8 mouse cellular contexts compared by ENCODE assay signal in genomic region chr19:5878362-5878722, GRCm38 (mm10). TPM values are rescaled to one million over a fixed set of nuclear protein-coding genes. Genes with fewer than 3 reads are reported as not detected.
A peak's percentile ranks its signal among the peaks of the same experiment; 100 is the strongest.
DNase-seq lines count a peak whose midpoint lies in the region; ATAC-seq lines count a peak whose summit lies in the region.

No protein-coding gene starts in this region.

- H3K9ac ChIP-seq in hindbrain, embryonic 12.5 days = 0 out of 2 replicates have a peak overlapping the region, but pooled peaks have one; percentile 3
- no peak overlapping the region for H3K9ac ChIP-seq in hindbrain, embryonic 14.5 days
- no peak overlapping the region for H3K9ac ChIP-seq in kidney, embryonic 14.5 days (ENCODE audit: low read depth, low read length)

- H3K36me3 ChIP-seq in hindbrain, embryonic 12.5 days = no peaks in the 10 kb centered on the region
- no peaks in the 10 kb centered on the region for H3K36me3 ChIP-seq in hindbrain, embryonic 14.5 days (replicated peaks; ENCODE audit: control insufficient read depth, insufficient read depth)
- H3K36me3 ChIP-seq in embryonic facial prominence, embryonic 10.5 days (replicated peaks) = no peaks in the 10 kb centered on the region
- H3K36me3 ChIP-seq in kidney, embryonic 14.5 days (ENCODE audit: control insufficient read depth, insufficient read depth, low read length) = no peaks in the 10 kb centered on the region

- H3K4me2 ChIP-seq in hindbrain, embryonic 12.5 days (replicated peaks) = 0 out of 2 replicates have a peak overlapping the region, but pooled peaks have one; percentile 7
- H3K4me2 ChIP-seq in hindbrain, embryonic 14.5 days (replicated peaks) = no peak overlapping the region
- peak overlapping the region; percentile 25; the same call in 1 of the 2 replicates for H3K4me2 ChIP-seq in kidney, embryonic 14.5 days (replicated peaks; ENCODE audit: low read depth, low read length)

- DNase-seq in hindbrain, embryonic 14.5 days (ENCODE audit: low spot score) = no peak
- no peak for DNase-seq in embryonic facial prominence, embryonic 10.5 days (ENCODE audit: low spot score)
- DNase-seq in lung, postnatal 14 days = peak; percentile 59
- DNase-seq in thymus, adult 18-20 months = no peak
- DNase-seq in right cerebral cortex, adult 18-20 months = no peak
- DNase-seq in natural killer cell, adult 2 months (ENCODE audit: low spot score in 2 of 2) = no peak

- H3K4me3 ChIP-seq in hindbrain, embryonic 12.5 days = no peak overlapping the region
- no peak overlapping the region for H3K4me3 ChIP-seq in hindbrain, embryonic 14.5 days (replicated peaks; ENCODE audit: low read length)
- peak overlapping the region; percentile 31; the same call in 1 of the 2 replicates for H3K4me3 ChIP-seq in embryonic facial prominence, embryonic 10.5 days
- H3K4me3 ChIP-seq in kidney, embryonic 14.5 days (ENCODE audit: low read length) = no peak overlapping the region

- WGBS in hindbrain, embryonic 12.5 days = 72% methylated on average over 7 of the region's 7 CpGs
- WGBS in hindbrain, embryonic 14.5 days = 74% methylated on average over 7 of the region's 7 CpGs
- 85% methylated on average over 7 of the region's 7 CpGs for WGBS in embryonic facial prominence, embryonic 10.5 days
- 68% methylated on average over 7 of the region's 7 CpGs for WGBS in kidney, embryonic 14.5 days

- no peaks in the 10 kb centered on the region for H3K27me3 ChIP-seq in hindbrain, embryonic 12.5 days
- H3K27me3 ChIP-seq in hindbrain, embryonic 14.5 days (ENCODE audit: control insufficient read depth, insufficient read depth, low read length) = no peaks in the 10 kb centered on the region
- H3K27me3 ChIP-seq in embryonic facial prominence, embryonic 10.5 days (replicated peaks; ENCODE audit: low read depth, poor library complexity, severe bottlenecking) = no peaks in the 10 kb centered on the region
- no peaks in the 10 kb centered on the region for H3K27me3 ChIP-seq in kidney, embryonic 14.5 days (ENCODE audit: control insufficient read depth, insufficient read depth, low read length)

- H3K9me3 ChIP-seq in hindbrain, embryonic 12.5 days (replicated peaks) = no peaks in the 10 kb centered on the region
- no peaks in the 10 kb centered on the region for H3K9me3 ChIP-seq in hindbrain, embryonic 14.5 days (ENCODE audit: control insufficient read depth, low read length)
- H3K9me3 ChIP-seq in embryonic facial prominence, embryonic 10.5 days = no peaks in the 10 kb centered on the region
- H3K9me3 ChIP-seq in kidney, embryonic 14.5 days (ENCODE audit: control insufficient read depth, low read length) = no peaks in the 10 kb centered on the region

- H3K27ac ChIP-seq in hindbrain, embryonic 12.5 days = 0 out of 2 replicates have a peak overlapping the region, but pooled peaks have one; percentile 24
- no peak overlapping the region for H3K27ac ChIP-seq in hindbrain, embryonic 14.5 days
- peak overlapping the region; percentile 58; the same call in 1 of the 2 replicates for H3K27ac ChIP-seq in embryonic facial prominence, embryonic 10.5 days (replicated peaks)
- peak overlapping the region; percentile 48; the same call in 1 of the 2 replicates for H3K27ac ChIP-seq in kidney, embryonic 14.5 days (ENCODE audit: low read depth, low read length)

- H3K4me1 ChIP-seq in hindbrain, embryonic 12.5 days = peaks cover 20% of the 10 kb centered on the region
- H3K4me1 ChIP-seq in hindbrain, embryonic 14.5 days (replicated peaks; ENCODE audit: control insufficient read depth, insufficient read depth, low read length) = peaks cover 17% of the 10 kb centered on the region; the same call in 1 of the 2 replicates
- H3K4me1 ChIP-seq in embryonic facial prominence, embryonic 10.5 days = peaks cover 37% of the 10 kb centered on the region
- H3K4me1 ChIP-seq in kidney, embryonic 14.5 days (ENCODE audit: control insufficient read depth, insufficient read depth, low read length) = 0 out of 2 replicates have a peak, but pooled peaks cover 6% of the 10 kb centered on the region

- no peak for ATAC-seq in hindbrain, embryonic 12.5 days (ENCODE audit: low FRiP score)
- no peak for ATAC-seq in hindbrain, embryonic 14.5 days (ENCODE audit: low FRiP score)
- ATAC-seq in kidney, embryonic 14.5 days (ENCODE audit: low FRiP score, low TSS enrichment) = no peak

RNA-seq across cellular contexts. Expression of gene Slc25a45, which starts 0.7 kb away (rescaled TPM):
- 2.0 and 2.2 TPM in 2 replicates for polyA plus RNA-seq in hindbrain, embryonic 12.5 days (2016; fragmentation: Nextera tagmentation; extraction: Ambion mirVana)
- polyA plus RNA-seq in hindbrain, embryonic 14.5 days (2014; fragmentation: Nextera tagmentation; extraction: Ambion mirVana) = 1.5 and 2.5 TPM in 2 replicates
- polyA plus RNA-seq in embryonic facial prominence, embryonic 10.5 days (2016; fragmentation: Nextera tagmentation; extraction: Ambion mirVana) = 2.5 and 2.9 TPM in 2 replicates
- 3.3 and 3.5 TPM in 2 replicates for polyA plus RNA-seq in kidney, embryonic 14.5 days (2014; fragmentation: Nextera tagmentation; extraction: Ambion mirVana)

RNA-seq across cellular contexts. Expression of gene Frmd8, which starts 3.3 kb away (rescaled TPM):
- polyA plus RNA-seq in hindbrain, embryonic 12.5 days (2016; fragmentation: Nextera tagmentation; extraction: Ambion mirVana) = 28.7 and 29.9 TPM in 2 replicates
- 11.3 and 13.1 TPM in 2 replicates for polyA plus RNA-seq in hindbrain, embryonic 14.5 days (2014; fragmentation: Nextera tagmentation; extraction: Ambion mirVana)
- 44.6 and 45.4 TPM in 2 replicates for polyA plus RNA-seq in embryonic facial prominence, embryonic 10.5 days (2016; fragmentation: Nextera tagmentation; extraction: Ambion mirVana)
- polyA plus RNA-seq in kidney, embryonic 14.5 days (2014; fragmentation: Nextera tagmentation; extraction: Ambion mirVana) = 17.4 and 26.5 TPM in 2 replicates

RNA-seq across cellular contexts. Expression of gene Tigd3, which starts 15.6 kb away (rescaled TPM):
- 11.0 and 11.3 TPM in 2 replicates for polyA plus RNA-seq in hindbrain, embryonic 12.5 days (2016; fragmentation: Nextera tagmentation; extraction: Ambion mirVana)
- 6.1 and 9.4 TPM in 2 replicates for polyA plus RNA-seq in hindbrain, embryonic 14.5 days (2014; fragmentation: Nextera tagmentation; extraction: Ambion mirVana)
- polyA plus RNA-seq in embryonic facial prominence, embryonic 10.5 days (2016; fragmentation: Nextera tagmentation; extraction: Ambion mirVana) = 6.8 and 7.4 TPM in 2 replicates
- polyA plus RNA-seq in kidney, embryonic 14.5 days (2014; fragmentation: Nextera tagmentation; extraction: Ambion mirVana) = 2.9 and 4.0 TPM in 2 replicates

RNA-seq across cellular contexts. Expression of gene Dpf2, which starts 34.5 kb away (rescaled TPM):
- polyA plus RNA-seq in hindbrain, embryonic 12.5 days (2016; fragmentation: Nextera tagmentation; extraction: Ambion mirVana) = 161 and 177 TPM in 2 replicates
- polyA plus RNA-seq in hindbrain, embryonic 14.5 days (2014; fragmentation: Nextera tagmentation; extraction: Ambion mirVana) = 88.2 and 94.7 TPM in 2 replicates
- 231 and 251 TPM in 2 replicates for polyA plus RNA-seq in embryonic facial prominence, embryonic 10.5 days (2016; fragmentation: Nextera tagmentation; extraction: Ambion mirVana)
- polyA plus RNA-seq in kidney, embryonic 14.5 days (2014; fragmentation: Nextera tagmentation; extraction: Ambion mirVana) = 132 and 167 TPM in 2 replicates

RNA-seq across cellular contexts. Expression of gene Cdc42ep2, which starts 46.3 kb away (rescaled TPM):
- 5.1 and 6.1 TPM in 2 replicates for polyA plus RNA-seq in hindbrain, embryonic 12.5 days (2016; fragmentation: Nextera tagmentation; extraction: Ambion mirVana)
- 16.9 and 18.5 TPM in 2 replicates for polyA plus RNA-seq in hindbrain, embryonic 14.5 days (2014; fragmentation: Nextera tagmentation; extraction: Ambion mirVana)
- 1.5 and 2.2 TPM in 2 replicates for polyA plus RNA-seq in embryonic facial prominence, embryonic 10.5 days (2016; fragmentation: Nextera tagmentation; extraction: Ambion mirVana)
- polyA plus RNA-seq in kidney, embryonic 14.5 days (2014; fragmentation: Nextera tagmentation; extraction: Ambion mirVana) = 10.5 and 10.8 TPM in 2 replicates
